Mouse (Mus musculus) midbrain, embryonic 12.5 days (tissue): ENCODE data around the gene Cdyl2. TPM values are rescaled to one million over a fixed set of nuclear protein-coding genes. Genes with fewer than 3 reads are reported as not detected.

Source experiments
- ATAC-seq: fragments of 200-750 bp; cut with Nextera tagmentation; 2 replicates; pipeline ENCODE4 v1.8.0; 2017; ENCODE audit warnings: low read depth, moderate TSS enrichment, moderate library complexity; ENCODE audit not compliant: low FRiP score
- H3K27ac ChIP-seq: fragments of 300-500 bp; sonication (generic); replicated peaks from 2 replicates; pipeline ENCODE4 v1.5.1; 2016; ENCODE audit warnings: mild to moderate bottlenecking
- H3K27me3 ChIP-seq: fragments of 300-500 bp; sonication (generic); 2 replicates; pipeline ENCODE4 v1.6.1; 2016; ENCODE audit warnings: mild to moderate bottlenecking
- H3K36me3 ChIP-seq: fragments of 300-500 bp; sonication (generic); 2 replicates; pipeline ENCODE4 v1.6.1; 2016
- H3K4me1 ChIP-seq: fragments of 300-500 bp; sonication (generic); 2 replicates; pipeline ENCODE4 v1.6.1; 2016
- H3K4me2 ChIP-seq: fragments of 300-500 bp; sonication (generic); replicated peaks from 2 replicates; pipeline ENCODE4 v1.6.1; 2016; ENCODE audit warnings: mild to moderate bottlenecking, moderate library complexity
- H3K4me3 ChIP-seq: fragments of 300-500 bp; sonication (generic); 2 replicates; pipeline ENCODE4 v1.5.1; 2016; ENCODE audit warnings: mild to moderate bottlenecking
- H3K9ac ChIP-seq: fragments of 300-500 bp; sonication (generic); replicated peaks from 2 replicates; pipeline ENCODE4 v1.6.1; 2016; ENCODE audit warnings: mild to moderate bottlenecking, moderate library complexity
- H3K9me3 ChIP-seq: fragments of 300-500 bp; sonication (generic); 2 replicates; pipeline ENCODE4 v1.6.1; 2016; ENCODE audit warnings: mild to moderate bottlenecking
- WGBS: fragments of 180-500 bp; shearing (Covaris S2); methylation state at CpG from one replicate; pipeline ENCODE4 v1.1.7; 2016; 5-methylcytosine and 5-hydroxymethylcytosine counted together
- polyA plus RNA-seq: library from polyadenylated mRNA; unstranded; fragments of >200 nt; fragmentation: Nextera tagmentation; extraction: Ambion mirVana; gene quantifications from 2 replicates; pipeline ENCODE4 v1.2.1, GENCODE M21; 2016

Gene Cdyl2
- polyA plus RNA-seq, 1 experiment from 2014 or later, result 6.9 TPM

DNA sequence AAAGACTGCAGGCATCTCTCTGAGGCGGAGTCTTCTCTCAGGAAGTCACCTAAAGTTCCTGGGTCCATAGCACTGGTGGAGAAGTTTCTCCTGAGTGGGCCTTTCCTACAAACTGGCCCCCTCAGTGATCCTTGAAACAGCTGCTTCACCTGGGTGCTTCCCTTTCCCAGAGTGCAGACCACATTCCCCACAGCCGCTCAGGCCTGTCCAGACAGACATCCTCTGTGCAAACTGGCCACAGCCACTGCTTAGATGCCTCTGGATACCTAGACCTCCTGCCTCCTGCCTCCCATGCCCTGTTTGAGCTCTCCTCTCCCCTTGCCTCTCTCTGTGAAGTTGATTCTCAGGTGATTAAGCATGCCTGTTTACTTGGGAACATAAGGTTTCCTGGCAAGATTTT lies 156.1 kb downstream of the Cdyl2 start:
- Histone ChIP-seq H3K27me3 (no peaks in the 10 kb centered on the region), H3K4me1 (no peaks in the 10 kb centered on the region), H3K36me3 (no peaks in the 10 kb centered on the region), H3K9ac (no peak overlapping the region), H3K4me3 (no peak overlapping the region), H3K4me2 (no peak overlapping the region), H3K9me3 (no peaks in the 10 kb centered on the region), H3K27ac (no peak overlapping the region)
- 92% methylated on average over 2 of the region's 2 CpGs for WGBS
- ATAC-seq, result no peak

DNA sequence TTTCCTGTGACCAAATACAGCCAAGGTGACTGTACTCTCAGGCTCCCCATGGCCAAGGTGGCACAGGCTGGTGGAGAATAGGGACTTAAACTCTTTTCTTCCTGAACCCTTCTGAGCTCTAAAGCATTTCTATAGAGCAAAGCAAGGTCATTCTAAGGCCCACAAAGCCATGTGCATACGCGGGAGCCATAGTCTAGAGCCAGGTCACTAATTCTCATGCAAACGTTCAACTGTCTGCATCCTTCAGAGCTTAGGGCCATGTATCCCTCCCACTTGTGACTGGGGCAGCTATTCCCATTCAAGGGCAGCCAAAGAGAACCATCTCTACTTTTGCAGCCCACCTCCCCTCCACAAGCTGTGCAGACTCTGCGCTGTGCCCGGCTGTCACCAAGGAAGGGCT lies 159.7 kb downstream of the Cdyl2 start:
- Histone ChIP-seq H3K4me1 (no peaks in the 10 kb centered on the region), H3K9ac (no peak overlapping the region), H3K36me3 (no peaks in the 10 kb centered on the region), H3K4me3 (no peak overlapping the region), H3K9me3 (no peaks in the 10 kb centered on the region), H3K27me3 (no peaks in the 10 kb centered on the region), H3K27ac (no peak overlapping the region), H3K4me2 (no peak overlapping the region)
- 88% methylated on average over 5 of the region's 5 CpGs for WGBS
- ATAC-seq, result no peak

DNA sequence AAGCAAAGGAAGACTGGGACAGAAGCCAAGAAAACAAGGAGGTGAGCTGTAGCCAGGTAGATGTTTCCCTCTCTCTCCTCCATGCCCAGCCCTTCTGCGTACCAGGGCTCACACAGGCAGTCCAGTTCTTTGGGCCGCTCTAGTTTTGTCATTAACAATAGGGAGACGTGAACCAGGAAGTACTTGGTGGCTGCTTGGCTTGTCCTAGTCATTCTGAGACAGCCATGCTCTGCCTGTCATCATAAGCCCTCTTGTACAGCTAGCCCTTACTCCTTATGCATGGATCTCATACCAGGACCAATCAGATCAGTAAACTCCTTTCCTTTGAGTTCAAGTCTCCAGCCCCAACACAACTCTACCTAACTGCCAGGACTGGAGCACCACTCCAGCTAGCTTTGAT lies 180.0 kb downstream of the Cdyl2 start:
- H3K36me3 ChIP-seq, result no peaks in the 10 kb centered on the region
- WGBS, result 85% methylated on average over 3 of the region's 3 CpGs
- no peak overlapping the region for H3K4me3 ChIP-seq
- no peak overlapping the region for H3K27ac ChIP-seq
- H3K9me3 ChIP-seq, result no peaks in the 10 kb centered on the region
- no peaks in the 10 kb centered on the region for H3K27me3 ChIP-seq
- ATAC-seq, result no peak
- no peaks in the 10 kb centered on the region for H3K4me1 ChIP-seq
- H3K9ac ChIP-seq, result no peak overlapping the region
- no peak overlapping the region for H3K4me2 ChIP-seq

DNA sequence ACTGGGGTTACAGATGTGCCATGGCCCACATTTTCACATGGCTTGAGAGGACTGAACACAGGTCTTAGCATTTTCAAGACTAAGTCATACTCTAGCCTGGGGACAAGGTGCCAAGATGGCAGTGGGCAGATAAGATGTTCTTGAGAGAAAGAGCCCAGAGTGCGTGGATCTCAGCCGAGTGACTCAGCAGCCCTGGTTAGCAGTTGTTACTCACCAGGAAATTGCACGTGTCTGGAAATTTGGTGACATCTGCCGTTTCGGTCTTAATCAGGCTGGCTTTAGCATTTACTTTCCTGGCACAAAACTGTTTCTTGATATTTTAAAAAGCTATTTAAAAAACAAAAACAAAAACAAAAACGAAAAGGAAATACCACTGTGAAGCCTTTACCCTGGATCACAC lies 180.5 kb downstream of the Cdyl2 start:
- no peaks in the 10 kb centered on the region for H3K36me3 ChIP-seq
- H3K27me3 ChIP-seq, result no peaks in the 10 kb centered on the region
- no peaks in the 10 kb centered on the region for H3K9me3 ChIP-seq
- H3K9ac ChIP-seq, result no peak overlapping the region
- no peak overlapping the region for H3K4me2 ChIP-seq
- H3K4me3 ChIP-seq, result no peak overlapping the region
- no peak overlapping the region for H3K27ac ChIP-seq
- WGBS, result 91% methylated on average over 6 of the region's 6 CpGs
- no peak for ATAC-seq
- no peaks in the 10 kb centered on the region for H3K4me1 ChIP-seq

DNA sequence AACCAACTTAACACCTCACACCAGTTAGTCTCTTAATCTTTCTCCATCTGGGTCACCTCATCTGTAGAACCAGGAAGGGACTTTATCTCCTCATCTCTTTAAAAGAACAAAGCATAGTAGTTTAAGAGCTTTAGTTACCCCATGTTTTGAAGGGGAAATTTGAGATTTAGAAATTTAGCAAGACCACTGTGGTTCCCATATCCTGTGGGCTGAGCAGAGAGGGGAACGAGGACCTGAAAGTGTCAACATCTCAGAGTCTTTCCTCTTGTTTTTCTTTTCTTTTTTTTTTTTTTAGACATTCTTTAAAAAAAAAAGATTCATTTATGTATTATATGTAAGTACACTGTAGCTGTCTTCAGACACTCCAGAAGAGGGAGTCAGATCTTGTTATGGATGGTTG lies 189.4 kb downstream of the Cdyl2 start:
- Histone ChIP-seq H3K27ac (no peak overlapping the region), H3K36me3 (no peaks in the 10 kb centered on the region), H3K27me3 (no peaks in the 10 kb centered on the region; the same call in 1 of the 2 replicates), H3K4me2 (no peak overlapping the region), H3K9me3 (no peaks in the 10 kb centered on the region), H3K4me3 (no peak overlapping the region), H3K9ac (no peak overlapping the region), H3K4me1 (no peaks in the 10 kb centered on the region)
- no peak for ATAC-seq
- 72% methylated on average over 1 of the region's 1 CpGs for WGBS

DNA sequence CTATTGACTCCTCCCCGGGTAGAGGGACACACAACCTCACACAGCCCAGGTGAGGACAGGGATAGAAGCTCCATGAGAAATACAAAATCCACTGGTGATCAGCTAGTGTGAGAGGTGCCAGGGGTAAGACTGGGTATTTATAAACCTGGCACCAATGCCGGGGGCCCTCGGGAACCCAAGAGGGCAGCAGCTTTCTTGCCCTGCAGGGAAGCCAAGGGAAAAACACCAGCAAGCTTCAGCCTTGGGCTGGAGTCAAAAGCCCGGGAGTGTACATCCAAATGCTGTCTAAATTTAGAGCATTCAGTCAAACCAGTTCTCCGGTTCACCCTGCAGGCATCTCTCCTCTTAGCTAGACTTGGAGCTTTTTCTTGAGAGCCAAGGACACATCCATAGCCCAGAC lies 189.9 kb downstream of the Cdyl2 start:
- WGBS, result 89% methylated on average over 5 of the region's 5 CpGs
- no peak overlapping the region for H3K9ac ChIP-seq
- no peaks in the 10 kb centered on the region; the same call in 1 of the 2 replicates for H3K27me3 ChIP-seq
- H3K4me1 ChIP-seq, result no peaks in the 10 kb centered on the region
- ATAC-seq, result no peak
- no peak overlapping the region for H3K4me3 ChIP-seq
- no peaks in the 10 kb centered on the region for H3K9me3 ChIP-seq
- no peak overlapping the region for H3K4me2 ChIP-seq
- no peaks in the 10 kb centered on the region for H3K36me3 ChIP-seq
- no peak overlapping the region for H3K27ac ChIP-seq

DNA sequence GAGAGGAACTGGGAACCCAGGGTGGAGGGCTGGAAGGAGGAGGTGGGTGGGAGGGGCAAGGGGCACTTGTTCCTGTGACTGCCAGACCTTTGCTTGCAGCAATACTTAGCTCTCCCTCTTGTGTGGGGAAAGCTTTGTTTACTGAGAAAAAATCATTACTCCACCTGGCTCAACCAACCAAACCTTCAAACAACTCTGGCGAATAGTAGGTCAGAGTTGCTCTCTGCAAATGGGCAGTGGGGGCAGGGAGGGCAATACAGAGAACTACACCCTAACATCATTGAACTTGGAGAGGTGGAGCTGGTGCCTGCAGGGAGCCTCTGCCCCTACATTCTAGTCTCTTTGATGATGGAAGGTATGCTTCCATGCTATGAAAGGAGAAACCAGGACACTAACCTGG lies 192.7 kb downstream of the Cdyl2 start:
- Histone ChIP-seq H3K36me3 (no peaks in the 10 kb centered on the region), H3K27me3 (no peaks in the 10 kb centered on the region; the same call in 1 of the 2 replicates), H3K9me3 (no peaks in the 10 kb centered on the region), H3K4me3 (no peak overlapping the region), H3K9ac (no peak overlapping the region), H3K4me1 (no peaks in the 10 kb centered on the region), H3K4me2 (no peak overlapping the region), H3K27ac (no peak overlapping the region)
- ATAC-seq, result no peak
- WGBS, result 95% methylated on average over 1 of the region's 1 CpGs

DNA sequence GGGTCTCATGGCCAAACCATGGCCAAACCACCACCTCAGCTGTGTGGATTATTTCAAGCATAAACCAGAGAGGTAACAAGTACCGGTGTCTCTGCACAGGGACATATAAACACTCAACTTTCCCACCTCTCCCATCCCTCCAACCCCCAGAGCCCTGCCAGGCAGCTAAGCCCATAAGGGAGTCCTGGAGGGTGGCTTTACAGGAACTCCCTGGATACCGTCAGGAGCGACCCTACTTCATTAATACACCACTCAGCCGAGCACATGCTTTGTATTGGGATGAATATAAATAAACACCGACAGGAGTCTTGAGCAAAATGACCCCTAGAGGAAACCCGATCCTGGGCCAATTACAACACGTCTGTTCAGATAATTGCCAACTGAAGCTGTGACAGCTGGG lies 194.0 kb downstream of the Cdyl2 start:
- ATAC-seq, result no peak
- WGBS, result 62% methylated on average over 7 of the region's 7 CpGs

DNA sequence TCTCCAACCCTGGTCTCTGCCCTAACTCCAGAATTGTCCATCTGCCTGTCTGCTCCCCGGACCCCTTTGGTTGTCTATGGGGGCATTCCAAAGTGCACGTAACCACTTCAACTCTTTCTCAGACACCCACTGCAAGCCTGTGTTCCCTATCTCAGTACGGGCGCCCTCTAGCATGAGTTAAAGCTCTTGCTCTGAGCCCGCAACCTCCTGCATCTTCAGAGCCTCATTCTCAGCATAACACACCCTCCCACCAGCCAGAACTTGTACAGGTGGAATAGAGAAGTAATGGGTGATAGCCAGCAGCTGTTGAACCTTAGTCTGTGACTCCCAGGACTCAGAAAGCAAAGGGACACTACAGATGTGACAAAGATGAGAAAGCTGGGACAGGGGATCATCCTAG lies 196.0 kb downstream of the Cdyl2 start:
- Histone ChIP-seq H3K4me3 (no peak overlapping the region), H3K9me3 (no peaks in the 10 kb centered on the region), H3K9ac (no peak overlapping the region), H3K4me2 (no peak overlapping the region), H3K4me1 (no peaks in the 10 kb centered on the region), H3K36me3 (no peaks in the 10 kb centered on the region), H3K27ac (no peak overlapping the region), H3K27me3 (no peaks in the 10 kb centered on the region; the same call in 1 of the 2 replicates)
- ATAC-seq, result no peak
- 86% methylated on average over 5 of the region's 5 CpGs for WGBS

More for the DNA sequence above, 194.0 kb downstream of the Cdyl2 start:
- Histone ChIP-seq H3K27me3 (no peaks in the 10 kb centered on the region; the same call in 1 of the 2 replicates), H3K9me3 (no peaks in the 10 kb centered on the region), H3K36me3 (no peaks in the 10 kb centered on the region), H3K4me2 (no peak overlapping the region), H3K4me1 (no peaks in the 10 kb centered on the region), H3K9ac (no peak overlapping the region), H3K27ac (no peak overlapping the region), H3K4me3 (no peak overlapping the region)

DNA sequence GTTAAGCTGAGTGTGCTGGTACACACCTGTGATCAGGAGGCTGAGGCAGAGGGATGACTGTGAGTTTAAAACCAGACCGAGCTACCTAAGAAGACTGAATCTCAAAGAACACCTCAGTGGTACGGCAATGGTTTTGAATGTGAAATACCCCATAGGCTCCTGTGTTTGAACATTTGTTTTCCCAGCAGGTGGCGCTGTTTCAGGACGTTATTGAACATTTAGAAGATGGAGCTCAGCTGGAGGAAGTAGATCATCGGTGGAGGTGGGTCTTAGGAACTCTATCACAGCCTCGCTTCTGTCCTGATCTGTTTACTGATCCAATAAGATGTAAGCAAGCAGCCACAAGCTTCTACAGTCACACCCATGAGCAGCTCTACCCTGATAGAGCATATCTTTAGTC lies 199.7 kb downstream of the Cdyl2 start:
- Histone ChIP-seq H3K4me2 (no peak overlapping the region), H3K9me3 (no peaks in the 10 kb centered on the region), H3K9ac (no peak overlapping the region), H3K4me1 (no peaks in the 10 kb centered on the region), H3K27ac (no peak overlapping the region), H3K27me3 (no peaks in the 10 kb centered on the region), H3K4me3 (no peak overlapping the region), H3K36me3 (no peaks in the 10 kb centered on the region)
- WGBS, result 84% methylated on average over 6 of the region's 6 CpGs
- no peak for ATAC-seq

DNA sequence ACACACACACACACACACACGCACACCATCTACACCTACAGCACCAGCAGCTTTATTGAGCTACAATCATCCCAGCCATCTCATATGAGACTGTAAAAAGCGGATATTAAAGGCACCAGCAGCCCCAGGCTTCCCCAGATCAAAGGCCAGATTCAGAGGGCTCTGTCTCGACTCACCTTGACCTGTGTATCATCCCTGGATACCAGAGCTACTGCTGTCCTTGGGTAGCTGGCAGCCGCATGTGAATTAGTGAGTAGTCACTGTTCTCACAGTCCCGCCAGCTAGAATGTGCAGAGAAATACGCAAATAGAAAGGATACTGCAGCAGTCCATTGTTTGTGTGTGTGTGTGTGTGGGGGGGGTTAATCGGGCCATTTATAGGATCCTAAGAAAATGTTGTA lies 204.1 kb downstream of the Cdyl2 start:
- H3K27ac ChIP-seq, result no peak overlapping the region
- 81% methylated on average over 7 of the region's 7 CpGs for WGBS

DNA sequence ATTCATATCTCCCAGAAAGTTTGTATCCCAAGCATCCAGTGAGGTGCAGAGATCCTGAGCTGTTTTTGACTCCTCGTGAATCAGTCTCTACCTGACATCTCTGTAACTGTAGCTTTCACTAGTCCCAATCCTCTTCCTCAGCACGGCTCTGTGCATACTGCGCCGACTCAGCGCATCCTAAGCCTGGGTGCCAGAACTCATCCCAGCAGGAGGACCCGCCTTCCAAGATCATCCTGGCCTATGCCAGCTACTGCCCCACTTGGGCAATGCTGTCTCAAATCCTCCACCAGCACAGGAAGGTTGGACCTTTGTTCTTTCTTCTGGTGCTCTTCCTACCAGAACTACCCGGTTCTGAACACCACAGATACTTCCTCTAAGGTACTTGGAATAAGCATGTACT lies 207.9 kb downstream of the Cdyl2 start:
- no peak for ATAC-seq
- H3K4me1 ChIP-seq, result no peaks in the 10 kb centered on the region
- no peaks in the 10 kb centered on the region for H3K9me3 ChIP-seq
- no peaks in the 10 kb centered on the region for H3K27me3 ChIP-seq
- H3K4me2 ChIP-seq, result no peak overlapping the region
- WGBS, result 87% methylated on average over 7 of the region's 7 CpGs
- H3K27ac ChIP-seq, result no peak overlapping the region
- no peak overlapping the region for H3K9ac ChIP-seq
- no peaks in the 10 kb centered on the region for H3K36me3 ChIP-seq
- no peak overlapping the region for H3K4me3 ChIP-seq

More for the DNA sequence above, 204.1 kb downstream of the Cdyl2 start:
- no peak for ATAC-seq
- no peaks in the 10 kb centered on the region for H3K36me3 ChIP-seq
- H3K9ac ChIP-seq, result no peak overlapping the region
- no peaks in the 10 kb centered on the region for H3K27me3 ChIP-seq
- H3K4me3 ChIP-seq, result no peak overlapping the region
- H3K9me3 ChIP-seq, result no peaks in the 10 kb centered on the region
- no peak overlapping the region for H3K4me2 ChIP-seq
- no peaks in the 10 kb centered on the region for H3K4me1 ChIP-seq
